Mouse (Mus musculus) liver, embryonic 14.5 days (tissue): ENCODE measurements around the gene Il13.

ENCODE experiments used
- CTCF ChIP-seq: IDR thresholded peaks from 2 replicates; pipeline ENCODE4 v1.5.1; 2016; ENCODE audit warnings: antibody characterized with exemption, low read depth, control low read depth
- EP300 ChIP-seq: IDR thresholded peaks from 2 replicates; pipeline ENCODE4 v1.6.1; 2016; ENCODE audit warnings: antibody characterized with exemption, low read depth

DNA sequence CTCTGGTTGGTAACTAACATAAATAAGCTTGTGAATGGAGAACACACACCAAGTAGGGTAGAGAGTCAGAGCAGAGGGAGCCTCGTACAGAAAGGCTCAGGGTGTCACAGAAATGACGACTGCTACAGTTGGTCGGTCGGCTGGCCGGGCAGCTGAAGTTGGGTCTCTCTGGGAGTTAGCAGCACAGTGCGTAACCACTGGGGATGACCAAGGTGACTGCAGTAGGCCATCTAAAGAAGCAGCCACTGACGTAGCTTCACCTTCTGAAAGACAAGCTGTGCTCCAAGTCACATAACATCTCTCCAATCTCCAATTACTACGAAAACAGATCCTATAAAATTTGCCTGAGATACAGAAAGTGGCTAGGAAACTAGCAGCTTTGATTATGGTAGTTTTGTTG, 22.9 kb upstream of the Il13 start:
- TF ChIP-seq CTCF (no peak), EP300 (no peak)
